Mouse (Mus musculus) testis, adult 2 months (tissue): ENCODE measurements at regions not wholly inside any gene's neighbourhood (a gene's known extent, or its start where the extent isn't known, plus 50 kb on each side); places are given as distances from the start of the nearest gene placed in this dataset.

ENCODE experiments used
- H3K27ac ChIP-seq: fragments of 200-500 bp; 2 replicates; pipeline ENCODE4 v1.5.1; 2012; ENCODE audit warnings: low read depth, low read length; ENCODE audit not compliant: control insufficient read depth, insufficient read depth
- H3K27me3 ChIP-seq: fragments of 200-500 bp; 2 replicates; pipeline ENCODE4 v1.6.1; 2012; ENCODE audit warnings: mild to moderate bottlenecking, low read length, moderate library complexity; ENCODE audit not compliant: control insufficient read depth, insufficient read depth
- H3K36me3 ChIP-seq: fragments of 200-500 bp; 2 replicates; pipeline ENCODE4 v1.6.1; 2012; ENCODE audit warnings: mild to moderate bottlenecking, low read length; ENCODE audit not compliant: control insufficient read depth, insufficient read depth
- H3K4me1 ChIP-seq: fragments of 200-500 bp; 2 replicates; pipeline ENCODE4 v1.6.1; 2012; ENCODE audit warnings: low read length; ENCODE audit not compliant: control insufficient read depth, insufficient read depth
- H3K4me3 ChIP-seq: fragments of 200-500 bp; 2 replicates; pipeline ENCODE4 v1.5.1; 2012; ENCODE audit warnings: low read depth, mild to moderate bottlenecking, low read length, moderate library complexity, mixed read lengths; ENCODE audit not compliant: control insufficient read depth
- CTCF ChIP-seq: fragments of 200-500 bp; IDR thresholded peaks from 2 replicates; pipeline ENCODE4 v1.5.1; 2012; ENCODE audit warnings: low read depth, mild to moderate bottlenecking, inconsistent platforms, low read length, moderate library complexity; ENCODE audit not compliant: control insufficient read depth, insufficient read depth, insufficient replicate concordance
- POLR2A ChIP-seq: fragments of 200-500 bp; IDR thresholded peaks from 2 replicates; pipeline ENCODE4 v1.6.1; 2012; ENCODE audit warnings: low read depth, mild to moderate bottlenecking, inconsistent platforms, low read length, moderate library complexity; ENCODE audit not compliant: control insufficient read depth

GRCm38 (mm10) chr17:4176524-4176923, 480.5 kb upstream of the Nox3 start:
- no peaks in the 10 kb centered on the region for H3K36me3 ChIP-seq
- no peak overlapping the region for H3K27ac ChIP-seq
- H3K4me3 ChIP-seq: no peak overlapping the region
- no peaks in the 10 kb centered on the region for H3K4me1 ChIP-seq
- TF ChIP-seq POLR2A (no peak), CTCF (no peak)
- H3K27me3 ChIP-seq: no peaks in the 10 kb centered on the region

GRCm38 (mm10) chr17:4177485-4178150, 481.6 kb upstream of the Nox3 start:
- H3K4me1 ChIP-seq: no peaks in the 10 kb centered on the region
- no peaks in the 10 kb centered on the region for H3K36me3 ChIP-seq
- no peak overlapping the region for H3K27ac ChIP-seq
- no peaks in the 10 kb centered on the region for H3K27me3 ChIP-seq
- TF ChIP-seq CTCF: no peak
- TF ChIP-seq POLR2A: no peak
- H3K4me3 ChIP-seq: no peak overlapping the region

DNA sequence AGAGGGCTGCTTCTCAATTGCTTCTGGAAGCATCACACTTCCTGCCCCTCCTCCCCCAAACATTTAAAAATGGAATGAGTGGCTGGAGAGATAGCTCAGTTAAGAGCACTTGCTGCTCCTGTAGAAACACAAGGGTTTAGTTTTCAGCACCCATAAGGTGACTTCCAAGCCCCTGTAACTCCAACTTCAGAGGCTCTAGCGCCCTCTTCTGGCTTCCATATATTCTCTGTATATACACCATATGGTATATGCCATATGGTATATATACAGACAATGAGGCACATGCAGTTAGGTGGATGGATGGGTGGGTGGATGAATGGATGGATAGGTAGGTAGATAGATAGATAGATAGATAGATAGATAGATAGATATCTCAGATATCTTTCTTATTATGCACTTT, 483.2 kb upstream of the Nox3 start:
- Histone ChIP-seq H3K36me3 (no peaks in the 10 kb centered on the region), H3K27me3 (no peaks in the 10 kb centered on the region), H3K27ac (no peak overlapping the region), H3K4me3 (no peak overlapping the region), H3K4me1 (no peaks in the 10 kb centered on the region)
- TF ChIP-seq POLR2A: no peak
- TF ChIP-seq CTCF: no peak

GRCm38 (mm10) chr17:4182106-4182505, 486.0 kb upstream of the Nox3 start:
- H3K36me3 ChIP-seq: no peaks in the 10 kb centered on the region
- H3K4me1 ChIP-seq: no peaks in the 10 kb centered on the region
- TF ChIP-seq POLR2A (no peak), CTCF (no peak)
- H3K27ac ChIP-seq: no peak overlapping the region
- no peaks in the 10 kb centered on the region for H3K27me3 ChIP-seq
- no peak overlapping the region for H3K4me3 ChIP-seq

GRCm38 (mm10) chr17:4186802-4187201, 490.7 kb upstream of the Nox3 start:
- no peak overlapping the region for H3K27ac ChIP-seq
- no peaks in the 10 kb centered on the region for H3K4me1 ChIP-seq
- no peak for TF ChIP-seq POLR2A
- H3K36me3 ChIP-seq: no peaks in the 10 kb centered on the region
- H3K27me3 ChIP-seq: no peaks in the 10 kb centered on the region
- H3K4me3 ChIP-seq: no peak overlapping the region

- Histone ChIP-seq H3K27ac (no peak overlapping the region), H3K36me3 (no peaks in the 10 kb centered on the region), H3K27me3 (no peaks in the 10 kb centered on the region), H3K4me1 (no peaks in the 10 kb centered on the region), H3K4me3 (no peak overlapping the region)
- TF ChIP-seq CTCF (no peak), POLR2A (no peak)
These were observed 491.5 kb upstream of the Nox3 start for GRCm38 (mm10) chr17:4187606-4188005.

GRCm38 (mm10) chr17:4196793-4197448, 500.9 kb upstream of the Nox3 start:
- no peak for TF ChIP-seq CTCF
- TF ChIP-seq POLR2A: no peak
- no peaks in the 10 kb centered on the region for H3K27me3 ChIP-seq
- no peaks in the 10 kb centered on the region for H3K4me1 ChIP-seq
- no peak overlapping the region for H3K27ac ChIP-seq
- H3K4me3 ChIP-seq: no peak overlapping the region
- no peaks in the 10 kb centered on the region for H3K36me3 ChIP-seq
